Mouse (Mus musculus) liver, embryonic 14.5 days (tissue): ENCODE measurements at regions not wholly inside any gene's neighbourhood (a gene's known extent, or its start where the extent isn't known, plus 50 kb on each side); places are given as distances from the start of the nearest gene placed in this dataset.

Experiments
- ATAC-seq: fragments of 200-750 bp; cut with Nextera tagmentation; 2 replicates; pipeline ENCODE4 v1.8.0; 2017; ENCODE audit warnings: moderate number of reproducible peaks, mild to moderate bottlenecking, moderate library complexity; ENCODE audit not compliant: insufficient read depth
- DNase-seq, 3 experiments: peaks; one replicate each; pipeline ENCODE4 v3.0.0-alpha.2; 2012 to 2013; ENCODE audit warnings: low read depth in 3 of 3, low spot score in 3 of 3
- H3K27ac ChIP-seq: fragments of 300-500 bp; sonication (generic); 2 replicates; pipeline ENCODE4 v1.5.1; 2014; ENCODE audit warnings: moderate library complexity, mild to moderate bottlenecking, control low read depth, inconsistent platforms
- H3K27me3 ChIP-seq: fragments of 300-500 bp; sonication (generic); 2 replicates; pipeline ENCODE4 v1.6.1; 2014; ENCODE audit warnings: mild to moderate bottlenecking, low read length, moderate library complexity; ENCODE audit not compliant: control insufficient read depth, insufficient read depth
- H3K36me3 ChIP-seq: fragments of 300-500 bp; sonication (generic); replicated peaks from 2 replicates; pipeline ENCODE4 v1.6.1; 2014; ENCODE audit warnings: low read depth; ENCODE audit not compliant: control insufficient read depth, insufficient read depth
- H3K4me1 ChIP-seq, 2 experiments: fragments of 200-500 bp in 1 of 2; fragments of 300-500 bp in 1 of 2; sonication (generic) in 1 of 2; replicated peaks; 2 replicates each; pipeline ENCODE4 v1.6.1; 2012 to 2014; ENCODE audit warnings: antibody characterized with exemption in 1 of 2, inconsistent platforms in 1 of 2, low read length in 1 of 2; ENCODE audit not compliant: control insufficient read depth in 2 of 2, insufficient read depth in 2 of 2
- H3K4me2 ChIP-seq: fragments of 300-500 bp; sonication (generic); 2 replicates; pipeline ENCODE4 v1.6.1; 2014; ENCODE audit warnings: low read depth, mild to moderate bottlenecking, control low read depth, moderate library complexity
- H3K4me3 ChIP-seq, 2 experiments: fragments of 200-500 bp in 1 of 2; fragments of 300-500 bp in 1 of 2; sonication (generic) in 1 of 2; 2 replicates each; pipeline ENCODE4 v1.5.1; 2012 to 2014; ENCODE audit warnings: low read depth in 2 of 2, low read length in 2 of 2, mild to moderate bottlenecking in 2 of 2, control low read depth in 1 of 2, inconsistent platforms in 1 of 2, moderate library complexity in 1 of 2; ENCODE audit not compliant: insufficient read depth in 1 of 2
- H3K9ac ChIP-seq: fragments of 300-500 bp; sonication (generic); replicated peaks from 2 replicates; pipeline ENCODE4 v1.6.1; 2014; ENCODE audit warnings: mild to moderate bottlenecking, control low read depth, moderate library complexity
- H3K9me3 ChIP-seq: fragments of 300-500 bp; sonication (generic); 2 replicates; pipeline ENCODE4 v1.6.1; 2016; ENCODE audit warnings: low read length, mixed read lengths; ENCODE audit not compliant: control insufficient read depth
- CTCF ChIP-seq: IDR thresholded peaks from 2 replicates; pipeline ENCODE4 v1.5.1; 2016; ENCODE audit warnings: antibody characterized with exemption, low read depth, control low read depth
- EP300 ChIP-seq: IDR thresholded peaks from 2 replicates; pipeline ENCODE4 v1.6.1; 2016; ENCODE audit warnings: antibody characterized with exemption, low read depth
- WGBS: fragments of 180-500 bp; shearing (Covaris S2); extraction: QIAGEN DNeasy Blood & Tissue Kit; methylation state at CpG from one replicate; pipeline ENCODE4 v1.1.7; 2014; ENCODE audit not compliant: insufficient replicate concordance; 5-methylcytosine and 5-hydroxymethylcytosine counted together

DNA sequence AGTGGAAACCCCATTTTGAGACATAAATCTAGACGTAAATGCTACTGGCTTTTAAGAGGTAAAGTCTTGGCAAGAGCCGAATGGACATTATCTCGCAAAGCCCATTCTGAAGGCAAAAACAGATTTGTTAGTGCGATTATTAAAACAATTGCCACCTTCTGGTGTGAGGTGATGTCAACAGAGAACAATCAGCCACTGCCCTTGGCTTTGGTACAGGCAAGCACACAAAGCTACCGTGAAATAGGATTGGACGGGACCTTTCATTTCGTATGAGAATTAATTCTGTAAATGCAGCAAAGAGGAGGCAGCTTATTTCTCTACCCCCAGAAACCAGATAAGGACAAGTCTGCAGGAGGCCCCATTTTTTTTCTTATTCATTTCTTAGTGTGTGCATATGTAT is 52.5 kb upstream of the Tenm3 start:
- Histone ChIP-seq H3K9ac (no peak overlapping the region), H3K4me3 (no peak overlapping the region), H3K4me1 (no peaks in the 10 kb centered on the region), H3K9me3 (no peaks in the 10 kb centered on the region), H3K4me2 (no peak overlapping the region), H3K36me3 (no peaks in the 10 kb centered on the region), H3K27ac (no peak overlapping the region), H3K27me3 (no peaks in the 10 kb centered on the region)
- TF ChIP-seq CTCF (no peak), EP300 (no peak)
- 71% methylated on average over 7 of the region's 7 CpGs for WGBS
- ATAC-seq (no peak), DNase-seq (no peak)

DNA sequence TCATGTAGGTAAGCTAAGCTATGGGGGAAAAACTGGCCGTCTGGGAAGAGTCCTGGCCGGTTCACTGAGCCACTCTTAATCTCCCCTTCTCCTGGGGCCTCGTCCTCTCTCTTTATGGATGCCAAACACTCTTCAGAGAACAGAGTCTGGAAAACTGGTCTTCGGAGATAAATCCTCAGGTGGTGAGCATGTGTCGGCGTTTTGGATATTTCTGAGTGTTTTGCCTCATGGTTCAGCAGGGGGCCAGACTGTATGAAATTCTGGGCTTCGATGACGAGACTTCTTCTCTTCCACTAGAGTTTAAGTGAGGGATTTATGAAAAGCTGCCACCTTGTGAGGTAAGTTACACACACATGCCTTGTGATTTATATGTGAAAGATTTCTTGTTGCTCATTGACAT is 51.8 kb upstream of the Tenm3 start:
- Histone ChIP-seq H3K4me2 (no peak overlapping the region), H3K9ac (no peak overlapping the region), H3K36me3 (no peaks in the 10 kb centered on the region), H3K27ac (no peak overlapping the region), H3K27me3 (no peaks in the 10 kb centered on the region), H3K4me3 (no peak overlapping the region), H3K9me3 (no peaks in the 10 kb centered on the region), H3K4me1 (no peaks in the 10 kb centered on the region)
- DNase-seq (no peak), ATAC-seq (no peak)
- 54% methylated on average over 8 of the region's 8 CpGs for WGBS
- TF ChIP-seq EP300: no peak
- TF ChIP-seq CTCF: no peak
